Mouse (Mus musculus) megakaryocyte, embryonic 14.5 days (primary cell): ENCODE results near the gene Nmnat3. TPM values are rescaled to one million over a fixed set of nuclear protein-coding genes. Genes with fewer than 3 reads are reported as not detected.

Experiments
- H3K27me3 ChIP-seq: replicated peaks from 2 replicates; pipeline ENCODE3; 2012; ENCODE audit warnings: inconsistent platforms
- H3K36me3 ChIP-seq: replicated peaks from 2 replicates; pipeline ENCODE3; 2012; ENCODE audit warnings: low read length, inconsistent platforms, mixed read lengths
- H3K4me1 ChIP-seq: 2 replicates; pipeline ENCODE4 v1.6.1; 2012; ENCODE audit warnings: inconsistent platforms
- H3K4me3 ChIP-seq: replicated peaks from 2 replicates; pipeline ENCODE3; 2012; ENCODE audit warnings: moderate library complexity, mild to moderate bottlenecking, inconsistent platforms
- H3K9me3 ChIP-seq: 2 replicates; pipeline ENCODE4 v1.6.1; 2012; ENCODE audit warnings: inconsistent platforms
- FLI1 ChIP-seq: IDR thresholded peaks from 2 replicates; pipeline ENCODE4 v1.6.1; 2012; ENCODE audit warnings: low read length, inconsistent platforms, mixed read lengths
- GATA1 ChIP-seq: IDR thresholded peaks from 3 replicates; pipeline ENCODE4 v1.6.1; 2012; ENCODE audit warnings: mixed read lengths, low read length, inconsistent platforms, borderline replicate concordance
- polyA plus RNA-seq: library from polyadenylated mRNA; stranded (reverse); fragments of >175 nt; gene quantifications from 2 replicates; pipeline ENCODE4 v1.2.3, GENCODE M21; 2012; ENCODE audit warnings: low replicate concordance; ENCODE audit not compliant: insufficient read depth

Gene Nmnat3
- polyA plus RNA-seq, 1 experiment, result 30.2 TPM

DNA sequence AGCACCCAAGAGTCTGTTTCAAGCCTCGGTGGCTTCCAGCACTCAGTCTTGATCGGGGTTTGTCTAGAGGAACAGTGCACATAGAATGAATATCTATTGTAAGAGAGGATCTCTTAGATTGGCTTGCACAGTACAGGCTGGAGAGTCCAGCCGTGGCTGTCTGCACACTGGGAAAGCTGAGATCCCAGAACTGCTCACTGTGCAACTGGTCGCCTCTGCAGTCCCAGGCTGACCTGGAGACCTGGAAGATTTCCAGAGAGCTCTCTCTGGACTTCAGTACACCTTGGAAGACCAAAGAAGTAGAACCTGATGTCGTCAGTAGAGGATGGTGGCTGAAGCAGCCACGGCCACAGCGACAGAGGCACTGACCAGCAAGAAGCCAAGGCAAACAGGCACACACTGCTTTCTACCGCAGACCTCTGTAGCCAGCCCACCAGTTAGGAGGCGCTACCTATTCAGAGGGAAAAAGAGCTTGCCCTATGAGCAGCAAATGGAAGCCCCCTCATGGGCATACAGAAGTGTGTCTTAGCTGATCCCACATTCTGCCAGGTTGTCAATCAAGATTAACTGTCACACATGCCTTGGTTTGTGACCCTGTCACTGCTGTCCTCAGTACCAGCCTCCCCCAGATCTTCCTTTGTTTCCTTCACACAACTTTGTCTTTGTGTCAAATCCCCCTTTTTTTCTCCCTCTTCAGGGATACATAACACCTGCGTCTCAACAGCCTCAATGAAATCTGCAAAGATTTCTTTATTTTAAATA, 41.4 kb downstream of the Nmnat3 start:
- Histone ChIP-seq H3K9me3 (no peaks in the 10 kb centered on the region), H3K4me1 (peaks cover 86% of the 10 kb centered on the region), H3K4me3 (no peak overlapping the region), H3K36me3 (peaks cover 80% of the 10 kb centered on the region), H3K27me3 (no peaks in the 10 kb centered on the region)
- no peak for TF ChIP-seq FLI1
- TF ChIP-seq GATA1, result no peak

- H3K4me1 ChIP-seq, result peaks cover 88% of the 10 kb centered on the region
- no peak overlapping the region for H3K4me3 ChIP-seq
- peaks cover 79% of the 10 kb centered on the region for H3K36me3 ChIP-seq
- TF ChIP-seq GATA1, result no peak
- TF ChIP-seq FLI1, result no peak
- no peaks in the 10 kb centered on the region for H3K9me3 ChIP-seq
- no peaks in the 10 kb centered on the region for H3K27me3 ChIP-seq
Measured at GRCm38 (mm10) chr9:98329274-98330105, 42.3 kb downstream of the Nmnat3 start.

DNA sequence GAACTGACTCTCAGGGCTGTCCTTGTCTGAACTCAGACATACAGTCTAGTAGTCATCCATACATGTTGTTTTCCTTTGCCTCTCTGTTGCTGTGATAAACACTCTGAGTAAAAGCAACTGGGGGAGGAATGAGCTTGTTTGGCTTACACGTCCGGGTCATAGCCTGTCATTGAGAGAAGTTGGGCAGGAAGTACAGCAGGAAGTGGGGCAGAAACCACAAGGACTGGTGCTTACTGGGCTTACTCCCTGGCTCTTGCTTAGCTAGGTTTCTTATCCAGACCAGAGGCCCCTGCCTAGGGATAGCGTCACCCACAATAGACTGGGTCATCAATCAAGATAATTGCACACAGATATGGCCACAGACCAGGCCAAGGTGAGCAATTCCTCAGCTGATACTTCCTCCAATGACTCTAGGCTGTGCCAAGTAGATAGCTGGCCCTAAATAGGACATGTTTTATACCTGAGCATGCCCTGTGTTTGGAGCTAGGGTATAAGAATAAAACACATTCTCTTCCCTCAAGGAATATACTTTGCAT, 46.1 kb downstream of the Nmnat3 start:
- H3K36me3 ChIP-seq, result peaks cover 72% of the 10 kb centered on the region

GRCm38 (mm10) chr9:98337881-98338769, 50.9 kb downstream of the Nmnat3 start:
- H3K27me3 ChIP-seq, result no peaks in the 10 kb centered on the region
- H3K9me3 ChIP-seq, result peaks cover 10% of the 10 kb centered on the region
- no peak overlapping the region for H3K4me3 ChIP-seq
- H3K36me3 ChIP-seq, result peaks cover 79% of the 10 kb centered on the region
- peaks cover 86% of the 10 kb centered on the region for H3K4me1 ChIP-seq
- no peak for TF ChIP-seq FLI1
- TF ChIP-seq GATA1, result no peak

More for the DNA sequence above, 46.1 kb downstream of the Nmnat3 start:
- H3K4me3 ChIP-seq, result peak overlapping the region; percentile 64
- H3K4me1 ChIP-seq, result peaks cover 99% of the 10 kb centered on the region
- TF ChIP-seq FLI1, result peak; percentile 79; the same call in 1 of the 2 replicates
- TF ChIP-seq GATA1, result peak; percentile 98
- no peaks in the 10 kb centered on the region for H3K27me3 ChIP-seq
- H3K9me3 ChIP-seq, result peaks cover 10% of the 10 kb centered on the region

DNA sequence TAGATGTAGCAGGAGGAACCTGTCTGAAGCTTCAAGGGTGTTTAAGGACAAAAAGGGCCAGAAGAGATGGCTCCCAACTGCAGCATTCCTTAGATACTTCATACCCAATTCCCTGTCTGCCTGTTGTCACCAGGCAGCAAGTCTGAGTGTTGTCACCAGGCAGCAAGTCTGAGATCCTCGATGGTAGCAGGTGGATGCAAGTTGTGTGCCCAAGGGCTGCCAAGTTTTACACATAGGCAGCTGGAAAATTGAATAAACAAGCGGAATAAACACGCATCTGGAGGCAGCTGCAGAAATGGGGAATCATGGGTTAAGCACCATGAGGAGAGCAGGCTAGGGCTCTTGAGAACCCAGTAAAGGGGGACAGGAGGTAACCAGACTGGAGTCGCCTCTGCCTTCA, 52.7 kb downstream of the Nmnat3 start:
- H3K9me3 ChIP-seq, result peaks cover 7% of the 10 kb centered on the region
- peaks cover 64% of the 10 kb centered on the region for H3K36me3 ChIP-seq
- H3K27me3 ChIP-seq, result no peaks in the 10 kb centered on the region
- H3K4me3 ChIP-seq, result no peak overlapping the region
- TF ChIP-seq FLI1 (no peak), GATA1 (no peak)
- peaks cover 68% of the 10 kb centered on the region for H3K4me1 ChIP-seq

- Histone ChIP-seq H3K4me3 (no peak overlapping the region), H3K36me3 (peaks cover 59% of the 10 kb centered on the region), H3K9me3 (peaks cover 2% of the 10 kb centered on the region), H3K27me3 (no peaks in the 10 kb centered on the region), H3K4me1 (peaks cover 63% of the 10 kb centered on the region)
- TF ChIP-seq FLI1, result no peak
- TF ChIP-seq GATA1, result no peak
Measured at GRCm38 (mm10) chr9:98340427-98340826, 53.2 kb downstream of the Nmnat3 start.

DNA sequence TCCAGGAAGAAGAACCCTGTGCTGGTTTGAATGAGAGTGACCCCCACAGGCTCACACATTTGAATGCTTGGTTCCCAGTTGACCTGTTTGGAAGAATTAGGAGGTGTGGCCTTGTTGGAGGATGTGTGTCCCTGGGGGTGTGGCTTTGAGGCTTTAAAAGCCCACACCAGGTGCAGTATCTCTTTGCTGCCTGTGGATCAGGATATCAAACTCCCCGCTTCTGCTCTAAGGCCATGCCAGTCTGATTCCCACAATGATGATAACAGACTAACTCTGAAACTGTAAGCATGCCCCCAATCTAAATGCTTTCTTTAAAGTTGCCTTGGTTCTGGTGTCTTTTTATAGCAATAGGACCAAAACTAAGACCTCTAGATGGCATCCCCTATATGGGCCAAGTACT, 58.6 kb downstream of the Nmnat3 start:
- H3K36me3 ChIP-seq, result peaks cover 72% of the 10 kb centered on the region

DNA sequence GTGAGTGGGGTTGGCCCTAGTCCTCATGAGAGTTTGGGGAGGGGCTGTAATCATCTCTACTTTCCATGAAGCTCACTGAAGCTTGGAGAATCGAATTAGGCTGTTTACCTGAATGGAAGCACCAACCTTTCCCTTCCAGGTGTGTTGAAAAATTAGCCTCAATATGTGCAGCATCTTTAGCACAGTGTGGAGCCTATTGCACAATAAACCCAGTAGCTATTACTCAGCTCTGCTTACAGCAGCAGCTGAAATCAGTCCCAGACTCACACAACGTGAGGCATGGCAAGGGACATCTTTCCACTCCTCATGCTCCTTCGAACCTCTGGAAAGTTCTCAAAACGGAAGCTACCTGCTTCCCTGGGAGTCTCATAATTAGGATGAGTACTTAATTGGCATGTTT, 59.0 kb downstream of the Nmnat3 start:
- Histone ChIP-seq H3K36me3 (peaks cover 72% of the 10 kb centered on the region), H3K4me3 (no peak overlapping the region), H3K27me3 (no peaks in the 10 kb centered on the region), H3K9me3 (no peaks in the 10 kb centered on the region), H3K4me1 (peaks cover 21% of the 10 kb centered on the region)
- TF ChIP-seq GATA1 (no peak), FLI1 (no peak)

More for the DNA sequence above, 58.6 kb downstream of the Nmnat3 start:
- Histone ChIP-seq H3K9me3 (no peaks in the 10 kb centered on the region), H3K4me3 (no peak overlapping the region), H3K4me1 (peaks cover 25% of the 10 kb centered on the region), H3K27me3 (no peaks in the 10 kb centered on the region)
- no peak for TF ChIP-seq GATA1
- no peak for TF ChIP-seq FLI1

DNA sequence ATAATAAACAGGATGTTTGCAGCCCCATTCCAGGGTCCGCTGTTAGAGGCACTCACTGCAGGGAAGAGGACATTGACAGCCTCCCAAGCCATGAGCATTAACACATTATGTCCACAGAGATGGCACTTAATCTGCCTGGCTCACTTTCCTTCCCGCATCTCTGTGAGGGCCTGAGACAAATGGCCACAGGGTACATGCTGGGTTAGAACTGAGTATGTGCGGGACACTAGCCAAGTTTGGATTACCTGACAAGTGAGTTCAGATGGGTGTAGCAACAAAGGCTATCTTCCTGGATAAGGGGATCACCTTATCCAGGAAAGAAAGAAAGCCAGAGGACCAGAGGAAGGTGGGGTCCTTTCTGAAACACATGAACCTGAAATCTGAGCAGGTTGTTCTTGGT, 59.8 kb downstream of the Nmnat3 start:
- H3K36me3 ChIP-seq, result peaks cover 72% of the 10 kb centered on the region
- TF ChIP-seq GATA1 (no peak), FLI1 (no peak)
- no peaks in the 10 kb centered on the region; the same call in 1 of the 2 replicates for H3K9me3 ChIP-seq
- H3K27me3 ChIP-seq, result no peaks in the 10 kb centered on the region
- peaks cover 15% of the 10 kb centered on the region for H3K4me1 ChIP-seq
- no peak overlapping the region for H3K4me3 ChIP-seq
